Comparison of ENCODE assay signal across 10 mouse cellular contexts in the genomic region with DNA sequence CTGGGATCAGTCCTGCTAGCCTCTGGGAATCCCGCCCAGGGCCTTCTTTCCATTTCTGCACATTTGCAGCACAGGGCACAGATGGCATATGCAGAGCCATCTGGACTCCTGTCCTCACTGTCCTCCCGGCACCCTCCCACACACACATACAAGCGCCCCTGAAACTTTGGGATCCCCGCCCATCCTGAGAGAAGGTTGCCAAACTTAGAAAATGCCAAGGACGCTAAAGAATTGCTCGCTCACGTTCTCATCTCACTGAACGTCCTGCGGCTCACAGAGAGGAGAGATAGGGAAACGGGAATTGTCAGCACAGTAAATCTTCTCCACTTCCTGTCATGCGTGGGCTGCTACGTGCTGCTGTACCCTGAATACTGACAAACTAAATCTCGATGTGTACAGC. TPM values are rescaled to one million over a fixed set of nuclear protein-coding genes. Genes with fewer than 3 reads are reported as not detected.
DNase-seq lines count a peak whose midpoint lies in the region; ATAC-seq and TF ChIP-seq lines count a peak whose summit lies in the region.
"Had no signal": no experiment of that assay in that cellular context is flagged by ENCODE, and none has a peak within 500 bp of the region (broad histone marks: within the 10 kb centered on the region; RNA-seq: fewer than 3 reads in every experiment).

No protein-coding gene starts in this region.

- no peak overlapping the region for H3K4me3 ChIP-seq in intestine, embryonic 16.5 days (ENCODE audit: low read length)
- no peak overlapping the region for H3K4me3 ChIP-seq in intestine, postnatal 0 days (ENCODE audit: low read depth, low read length)
- H3K4me3 ChIP-seq in forebrain, embryonic 15.5 days: no peak overlapping the region
- no peak overlapping the region for H3K4me3 ChIP-seq in lung, adult 2 months (replicated peaks; ENCODE audit: extremely low read depth, low read depth, low read length)
- H3K4me3 ChIP-seq: embryonic facial prominence, embryonic 13.5 days had no signal

- 0 out of 2 replicates have a peak overlapping the region, but pooled peaks have one; percentile 13 for H3K9ac ChIP-seq in intestine, embryonic 16.5 days (ENCODE audit: low read depth, low read length)
- no peak overlapping the region for H3K9ac ChIP-seq in intestine, postnatal 0 days (ENCODE audit: low read depth, low read length)
- H3K9ac ChIP-seq in forebrain, embryonic 15.5 days (replicated peaks): 0 out of 2 replicates have a peak overlapping the region, but pooled peaks have one; percentile 12
- H3K9ac ChIP-seq: embryonic facial prominence, embryonic 13.5 days had no signal

- H3K27me3 ChIP-seq in intestine, embryonic 16.5 days (replicated peaks; ENCODE audit: control insufficient read depth, insufficient read depth, low read length): no peaks in the 10 kb centered on the region
- H3K27me3 ChIP-seq in intestine, postnatal 0 days (replicated peaks; ENCODE audit: control insufficient read depth, insufficient read depth, low read length): no peaks in the 10 kb centered on the region
- no peaks in the 10 kb centered on the region for H3K27me3 ChIP-seq in forebrain, embryonic 15.5 days
- H3K27me3 ChIP-seq: embryonic facial prominence, embryonic 13.5 days had no signal

- TF ChIP-seq CTCF in intestine, postnatal 0 days (IDR thresholded peaks at IDR 0.05; ENCODE audit: low read depth): no peak
- TF ChIP-seq CTCF in lung, adult 2 months (IDR thresholded peaks at IDR 0.05; ENCODE audit: insufficient read depth, low read length): no peak

- H3K4me2 ChIP-seq in intestine, embryonic 16.5 days (ENCODE audit: low read depth, low read length): no peak overlapping the region
- no peak overlapping the region for H3K4me2 ChIP-seq in intestine, postnatal 0 days (replicated peaks; ENCODE audit: low read depth)
- no peak overlapping the region for H3K4me2 ChIP-seq in forebrain, embryonic 15.5 days (replicated peaks)
- H3K4me2 ChIP-seq: embryonic facial prominence, embryonic 13.5 days had no signal

- 52% methylated on average over 13 of the region's 13 CpGs for WGBS in intestine, embryonic 16.5 days
- WGBS in intestine, postnatal 0 days: 60% methylated on average over 13 of the region's 13 CpGs
- WGBS in forebrain, embryonic 15.5 days: 69% methylated on average over 13 of the region's 13 CpGs
- 42% methylated on average over 13 of the region's 13 CpGs for whole genome bisulfite sequencing in lung, adult 2 months

- H3K4me1 ChIP-seq in intestine, embryonic 16.5 days (ENCODE audit: control insufficient read depth, insufficient read depth, low read length): no peaks in the 10 kb centered on the region
- H3K4me1 ChIP-seq in intestine, postnatal 0 days (replicated peaks; ENCODE audit: control insufficient read depth, insufficient read depth, low read length): no peaks in the 10 kb centered on the region
- H3K4me1 ChIP-seq in forebrain, embryonic 15.5 days: peaks cover 31% of the 10 kb centered on the region
- H3K4me1 ChIP-seq in lung, adult 2 months (ENCODE audit: control insufficient read depth, insufficient read depth, low read length): peaks cover 2% of the 10 kb centered on the region; the same call in 1 of the 2 replicates
- H3K4me1 ChIP-seq: embryonic facial prominence, embryonic 13.5 days had no signal

- DNase-seq in adrenal gland, postnatal 36 days: peak; percentile 81 to 82
- peak; percentile 67 to 68 for DNase-seq in layer of hippocampus, postnatal 10 days (ENCODE audit: low spot score in 2 of 2)
- peak; percentile 64 for DNase-seq in testis, postnatal 10 days (ENCODE audit: low spot score)
- no peak for DNase-seq in lung, postnatal 14 days
- no peak for DNase-seq in lung, adult 2 months

- H3K9me3 ChIP-seq in intestine, embryonic 16.5 days (ENCODE audit: control insufficient read depth, low read length): no peaks in the 10 kb centered on the region
- no peaks in the 10 kb centered on the region for H3K9me3 ChIP-seq in intestine, postnatal 0 days (ENCODE audit: control insufficient read depth)
- H3K9me3 ChIP-seq in forebrain, embryonic 15.5 days: no peaks in the 10 kb centered on the region
- H3K9me3 ChIP-seq: embryonic facial prominence, embryonic 13.5 days had no signal

- H3K27ac ChIP-seq in intestine, embryonic 16.5 days (ENCODE audit: low read length): no peak overlapping the region
- H3K27ac ChIP-seq in intestine, postnatal 0 days (ENCODE audit: low read depth, low read length): no peak overlapping the region
- H3K27ac ChIP-seq in forebrain, embryonic 15.5 days (replicated peaks): peak overlapping the region; percentile 53
- H3K27ac ChIP-seq: embryonic facial prominence, embryonic 13.5 days; macrophage had no signal

- no peaks in the 10 kb centered on the region for H3K36me3 ChIP-seq in intestine, embryonic 16.5 days (ENCODE audit: control insufficient read depth, insufficient read depth, low read length)
- H3K36me3 ChIP-seq in intestine, postnatal 0 days (ENCODE audit: control insufficient read depth, insufficient read depth): no peaks in the 10 kb centered on the region
- H3K36me3 ChIP-seq in forebrain, embryonic 15.5 days: no peaks in the 10 kb centered on the region
- H3K36me3 ChIP-seq: embryonic facial prominence, embryonic 13.5 days had no signal

- ATAC-seq in intestine, embryonic 16.5 days: no peak
- ATAC-seq in intestine, postnatal 0 days: no peak
- peak; percentile 71; the same call in 1 of the 2 replicates for ATAC-seq in forebrain, embryonic 15.5 days (replicated peaks)

- TF ChIP-seq POLR2A in lung, adult 2 months (IDR thresholded peaks at IDR 0.05; ENCODE audit: borderline replicate concordance, extremely low read depth, low read depth, low read length): no peak

RNA-seq across cellular contexts. Expression of a gene that starts 11.0 kb away (rescaled TPM):
- 13.1 and 13.3 TPM in 2 replicates for polyA plus RNA-seq in intestine, embryonic 16.5 days (2015; fragmentation: Nextera tagmentation; extraction: Ambion mirVana)
- polyA plus RNA-seq in intestine, postnatal 0 days (2015; fragmentation: Nextera tagmentation; extraction: Ambion mirVana): 4.7 and 4.8 TPM in 2 replicates
- total RNA-seq in adrenal gland, postnatal 36 days (2021): 1 to 10 TPM; 5.3 to 8.2 TPM
- polyA plus RNA-seq in forebrain, embryonic 15.5 days (2015; fragmentation: Nextera tagmentation; extraction: Ambion mirVana): 7.8 and 8.2 TPM in 2 replicates
- 1 to 10 TPM; 7.6 to 8.8 TPM for total RNA-seq in layer of hippocampus, postnatal 10 days (2021)
- 40.6 and 40.9 TPM in 2 replicates for polyA plus RNA-seq in lung, adult 2 months (2012; rRNA removed)

RNA-seq across cellular contexts. Expression of a gene that starts 25.2 kb away (rescaled TPM):
- not detected in 2 replicates for polyA plus RNA-seq in intestine, embryonic 16.5 days (2015; fragmentation: Nextera tagmentation; extraction: Ambion mirVana)
- 0.13 TPM in 1 of 2 replicates, not detected in the other for polyA plus RNA-seq in intestine, postnatal 0 days (2015; fragmentation: Nextera tagmentation; extraction: Ambion mirVana)
- total RNA-seq in adrenal gland, postnatal 36 days (2021): not detected
- not detected in 2 replicates for polyA plus RNA-seq in forebrain, embryonic 15.5 days (2015; fragmentation: Nextera tagmentation; extraction: Ambion mirVana)
- total RNA-seq in layer of hippocampus, postnatal 10 days (2021): not detected
- polyA plus RNA-seq in lung, adult 2 months (2012; rRNA removed): not detected in 2 replicates
- polyA plus RNA-seq: embryonic facial prominence, embryonic 13.5 days had no signal

RNA-seq across cellular contexts. Expression of a gene that starts 54.8 kb away (rescaled TPM):
- polyA plus RNA-seq in intestine, embryonic 16.5 days (2015; fragmentation: Nextera tagmentation; extraction: Ambion mirVana): 26.1 and 29.3 TPM in 2 replicates
- 22.3 and 23.0 TPM in 2 replicates for polyA plus RNA-seq in intestine, postnatal 0 days (2015; fragmentation: Nextera tagmentation; extraction: Ambion mirVana)
- 10 to 100 TPM; 11.7 to 12.6 TPM for total RNA-seq in adrenal gland, postnatal 36 days (2021)
- 41.7 and 45.7 TPM in 2 replicates for polyA plus RNA-seq in forebrain, embryonic 15.5 days (2015; fragmentation: Nextera tagmentation; extraction: Ambion mirVana)
- total RNA-seq in layer of hippocampus, postnatal 10 days (2021): 10 to 100 TPM; 58.9 to 62.3 TPM
- polyA plus RNA-seq in lung, adult 2 months (2012; rRNA removed): 7.8 and 9.2 TPM in 2 replicates

RNA-seq across cellular contexts. Expression of a gene that starts 54.9 kb away (rescaled TPM):
- 108 and 109 TPM in 2 replicates for polyA plus RNA-seq in intestine, embryonic 16.5 days (2015; fragmentation: Nextera tagmentation; extraction: Ambion mirVana)
- polyA plus RNA-seq in intestine, postnatal 0 days (2015; fragmentation: Nextera tagmentation; extraction: Ambion mirVana): 68.1 and 71.6 TPM in 2 replicates
- 10 to 100 TPM; 25.9 to 34.1 TPM for total RNA-seq in adrenal gland, postnatal 36 days (2021)
- polyA plus RNA-seq in forebrain, embryonic 15.5 days (2015; fragmentation: Nextera tagmentation; extraction: Ambion mirVana): 130 TPM in 2 replicates
- total RNA-seq in layer of hippocampus, postnatal 10 days (2021): 10 to 100 TPM; 31.6 to 36.3 TPM
- 19.6 and 20.0 TPM in 2 replicates for polyA plus RNA-seq in lung, adult 2 months (2012; rRNA removed)

Comparison
In these comparisons a context has a peak if more than half of its experiments do, and no peak if none do; other contexts are left out.
1. DNase-seq: peak in adrenal gland, postnatal 36 days (2 of 2), layer of hippocampus, postnatal 10 days (2 of 2) and testis, postnatal 10 days (single experiment); none in lung, postnatal 14 days (single experiment) and lung, adult 2 months (single experiment).